Mouse (Mus musculus) hindbrain, embryonic 14.5 days (tissue): ENCODE results near the gene Izumo1r. TPM values are rescaled to one million over a fixed set of nuclear protein-coding genes. Genes with fewer than 3 reads are reported as not detected.

Experiments
- ATAC-seq: fragments of 200-750 bp; cut with Nextera tagmentation; 2 replicates; pipeline ENCODE4 v1.8.0; 2017; ENCODE audit warnings: moderate number of reproducible peaks, mild to moderate bottlenecking, moderate TSS enrichment, moderate library complexity; ENCODE audit not compliant: low FRiP score
- DNase-seq: peaks from one replicate; pipeline ENCODE4 v3.0.0-alpha.2; 2015; ENCODE audit warnings: low spot score
- H3K27ac ChIP-seq: fragments of 300-500 bp; sonication (generic); 2 replicates; pipeline ENCODE4 v1.5.1; 2014; ENCODE audit warnings: mild to moderate bottlenecking, moderate library complexity
- H3K27me3 ChIP-seq: fragments of 300-500 bp; sonication (generic); 2 replicates; pipeline ENCODE4 v1.6.1; 2014; ENCODE audit warnings: mild to moderate bottlenecking, low read length, mixed read lengths; ENCODE audit not compliant: control insufficient read depth, insufficient read depth
- H3K36me3 ChIP-seq: fragments of 300-500 bp; sonication (generic); replicated peaks from 2 replicates; pipeline ENCODE4 v1.6.1; 2014; ENCODE audit not compliant: control insufficient read depth, insufficient read depth
- H3K4me1 ChIP-seq: fragments of 300-500 bp; sonication (generic); replicated peaks from 2 replicates; pipeline ENCODE4 v1.6.1; 2014; ENCODE audit warnings: antibody characterized with exemption, low read length, mixed read lengths; ENCODE audit not compliant: control insufficient read depth, insufficient read depth
- H3K4me2 ChIP-seq: fragments of 300-500 bp; sonication (generic); replicated peaks from 2 replicates; pipeline ENCODE4 v1.6.1; 2014; ENCODE audit warnings: mild to moderate bottlenecking, moderate library complexity
- H3K4me3 ChIP-seq: fragments of 300-500 bp; sonication (generic); replicated peaks from 2 replicates; pipeline ENCODE4 v1.5.1; 2014; ENCODE audit warnings: mild to moderate bottlenecking, low read length
- H3K9ac ChIP-seq: fragments of 300-500 bp; sonication (generic); 2 replicates; pipeline ENCODE4 v1.6.1; 2014
- H3K9me3 ChIP-seq: fragments of 300-500 bp; sonication (generic); 2 replicates; pipeline ENCODE4 v1.6.1; 2016; ENCODE audit warnings: low read length; ENCODE audit not compliant: control insufficient read depth
- WGBS: fragments of 180-500 bp; shearing (Covaris S2); extraction: QIAGEN DNeasy Blood & Tissue Kit; methylation state at CpG from one replicate; pipeline ENCODE4 v1.1.7; 2014; 5-methylcytosine and 5-hydroxymethylcytosine counted together
- polyA plus RNA-seq: library from polyadenylated mRNA; unstranded; fragments of >200 nt; fragmentation: Nextera tagmentation; extraction: Ambion mirVana; gene quantifications from 2 replicates; pipeline ENCODE4 v1.2.1, GENCODE M21; 2014

Izumo1r gene
- polyA plus RNA-seq, 1 experiment from 2014 or later, result not detected

DNA sequence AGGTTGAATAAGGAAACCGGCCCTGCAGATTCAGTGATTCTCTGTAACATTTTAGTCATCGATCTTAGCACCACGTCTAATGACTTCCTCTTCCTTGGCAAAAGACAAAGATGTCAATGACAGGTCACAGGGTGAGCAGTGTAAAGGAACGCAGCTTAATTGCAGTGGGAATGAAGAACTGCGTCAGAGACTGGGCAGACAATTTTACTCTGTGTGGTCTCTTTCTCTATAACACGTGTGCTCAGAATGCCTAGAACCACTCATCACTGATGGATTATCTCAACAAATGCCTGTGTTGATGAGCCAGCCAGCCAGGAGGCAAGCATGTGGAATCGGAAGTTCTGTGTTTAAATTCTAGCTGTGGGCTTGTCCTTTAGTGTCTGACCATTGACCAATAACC is 28.2 kb upstream of the Izumo1r start:
- WGBS, result 69% methylated on average over 7 of the region's 7 CpGs
- ATAC-seq (no peak), DNase-seq (no peak)
- Histone ChIP-seq H3K27ac (no peak overlapping the region), H3K27me3 (no peaks in the 10 kb centered on the region), H3K36me3 (no peaks in the 10 kb centered on the region), H3K9ac (no peak overlapping the region), H3K4me2 (no peak overlapping the region), H3K4me1 (no peaks in the 10 kb centered on the region), H3K9me3 (no peaks in the 10 kb centered on the region), H3K4me3 (no peak overlapping the region)

- no peaks in the 10 kb centered on the region for H3K27me3 ChIP-seq
- no peak for DNase-seq
- 87% methylated on average over 8 of the region's 8 CpGs for WGBS
Observed at GRCm38 (mm10) chr9:14931211-14931610, 27.5 kb upstream of the Izumo1r start.

GRCm38 (mm10) chr9:14926593-14926992 is 22.8 kb upstream of the Izumo1r start:
- DNase-seq, result no peak
- no peak overlapping the region for H3K4me3 ChIP-seq
- no peak overlapping the region for H3K4me2 ChIP-seq
- no peak overlapping the region for H3K27ac ChIP-seq
- H3K36me3 ChIP-seq, result no peaks in the 10 kb centered on the region
- no peak overlapping the region for H3K9ac ChIP-seq
- no peaks in the 10 kb centered on the region for H3K9me3 ChIP-seq
- no peaks in the 10 kb centered on the region for H3K4me1 ChIP-seq
- ATAC-seq, result no peak
- H3K27me3 ChIP-seq, result no peaks in the 10 kb centered on the region
- 45% methylated on average over 1 of the region's 1 CpGs for WGBS

More at GRCm38 (mm10) chr9:14931211-14931610, 27.5 kb upstream of the Izumo1r start:
- Histone ChIP-seq H3K36me3 (no peaks in the 10 kb centered on the region), H3K4me2 (no peak overlapping the region), H3K9ac (no peak overlapping the region), H3K4me3 (no peak overlapping the region), H3K27ac (no peak overlapping the region), H3K9me3 (no peaks in the 10 kb centered on the region), H3K4me1 (no peaks in the 10 kb centered on the region)
- ATAC-seq, result no peak

- Histone ChIP-seq H3K4me3 (no peak overlapping the region), H3K9me3 (no peaks in the 10 kb centered on the region), H3K9ac (no peak overlapping the region), H3K27me3 (no peaks in the 10 kb centered on the region), H3K36me3 (no peaks in the 10 kb centered on the region), H3K4me1 (peaks cover 5% of the 10 kb centered on the region; the same call in 1 of the 2 replicates), H3K4me2 (no peak overlapping the region), H3K27ac (no peak overlapping the region)
- WGBS, result 69% methylated on average over 4 of the region's 4 CpGs
- DNase-seq (no peak), ATAC-seq (no peak)
Observed at GRCm38 (mm10) chr9:14923625-14924024, 19.9 kb upstream of the Izumo1r start.

GRCm38 (mm10) chr9:14921971-14922560 is 18.3 kb upstream of the Izumo1r start:
- no peak for ATAC-seq
- DNase-seq, result no peak

DNA sequence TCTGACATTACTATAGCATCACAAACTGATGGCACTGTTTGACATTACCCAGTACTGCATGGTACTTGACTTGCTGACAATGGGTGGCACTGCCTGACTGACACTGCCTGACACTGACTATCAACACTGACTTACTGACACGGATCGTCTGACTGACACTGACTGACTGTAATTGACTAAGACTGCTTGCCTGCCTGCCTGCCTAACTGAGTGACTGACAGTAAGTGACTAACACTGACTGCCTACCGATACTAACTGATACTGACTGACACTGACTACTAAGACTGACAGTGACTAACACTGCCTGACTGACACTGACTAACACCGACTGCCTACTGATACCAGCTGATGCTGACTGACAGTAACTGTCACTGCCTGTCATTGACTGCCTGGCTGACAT is 17.5 kb upstream of the Izumo1r start:
- no peak overlapping the region for H3K4me3 ChIP-seq
- no peak overlapping the region for H3K9ac ChIP-seq
- peaks cover 6% of the 10 kb centered on the region; the same call in 1 of the 2 replicates for H3K4me1 ChIP-seq
- DNase-seq, result no peak
- 53% methylated on average over 4 of the region's 4 CpGs for WGBS
- H3K36me3 ChIP-seq, result no peaks in the 10 kb centered on the region
- no peak overlapping the region for H3K4me2 ChIP-seq
- H3K27ac ChIP-seq, result no peak overlapping the region
- H3K9me3 ChIP-seq, result no peaks in the 10 kb centered on the region
- no peaks in the 10 kb centered on the region for H3K27me3 ChIP-seq
- no peak; the same call in 1 of the 2 replicates for ATAC-seq

More at GRCm38 (mm10) chr9:14921971-14922560, 18.3 kb upstream of the Izumo1r start:
- no peak overlapping the region for H3K4me3 ChIP-seq
- peaks cover 6% of the 10 kb centered on the region; the same call in 1 of the 2 replicates for H3K4me1 ChIP-seq
- no peaks in the 10 kb centered on the region for H3K36me3 ChIP-seq
- no peak overlapping the region for H3K27ac ChIP-seq
- no peaks in the 10 kb centered on the region for H3K9me3 ChIP-seq
- H3K4me2 ChIP-seq, result no peak overlapping the region
- WGBS, result 21% methylated on average over 1 of the region's 1 CpGs
- H3K27me3 ChIP-seq, result no peaks in the 10 kb centered on the region
- H3K9ac ChIP-seq, result no peak overlapping the region

- WGBS, result 76% methylated on average over 4 of the region's 4 CpGs
- DNase-seq (no peak), ATAC-seq (no peak)
- Histone ChIP-seq H3K4me1 (peaks cover 6% of the 10 kb centered on the region; the same call in 1 of the 2 replicates), H3K4me3 (no peak overlapping the region), H3K36me3 (no peaks in the 10 kb centered on the region), H3K27me3 (no peaks in the 10 kb centered on the region), H3K4me2 (no peak overlapping the region), H3K27ac (no peak overlapping the region), H3K9ac (no peak overlapping the region), H3K9me3 (no peaks in the 10 kb centered on the region)
Observed at GRCm38 (mm10) chr9:14920608-14921007, 16.9 kb upstream of the Izumo1r start.

GRCm38 (mm10) chr9:14918825-14919668 is 15.3 kb upstream of the Izumo1r start:
- no peak; the same call in 1 of the 2 replicates for ATAC-seq
- H3K4me2 ChIP-seq, result no peak overlapping the region
- WGBS, result 53% methylated on average over 5 of the region's 5 CpGs
- H3K36me3 ChIP-seq, result no peaks in the 10 kb centered on the region
- no peaks in the 10 kb centered on the region for H3K27me3 ChIP-seq
- no peak overlapping the region for H3K4me3 ChIP-seq
- peaks cover 6% of the 10 kb centered on the region; the same call in 1 of the 2 replicates for H3K4me1 ChIP-seq
- no peaks in the 10 kb centered on the region for H3K9me3 ChIP-seq
- H3K27ac ChIP-seq, result no peak overlapping the region
- H3K9ac ChIP-seq, result no peak overlapping the region
- no peak for DNase-seq

DNA sequence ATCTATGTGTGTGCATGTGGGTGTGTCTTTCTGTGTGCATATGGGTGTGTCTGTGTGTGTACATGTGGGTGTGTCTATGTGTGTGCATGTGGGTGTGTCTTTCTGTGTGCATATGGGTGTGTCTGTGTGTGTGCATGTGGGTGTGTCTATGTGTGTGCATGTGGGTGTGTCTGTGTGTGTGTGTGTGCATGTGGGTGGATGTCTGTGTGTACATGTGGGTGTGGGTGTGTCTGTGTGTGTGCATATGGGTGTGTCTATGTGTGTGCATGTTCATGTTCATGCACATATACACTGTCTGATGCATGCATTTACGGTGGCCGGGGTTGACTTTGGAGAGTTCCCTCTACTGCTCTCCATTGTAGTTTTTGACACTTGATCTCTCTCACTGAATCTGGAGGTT is 13.9 kb upstream of the Izumo1r start:
- peak; percentile 27; the same call in 1 of the 2 replicates for ATAC-seq
- H3K4me1 ChIP-seq, result peaks cover 6% of the 10 kb centered on the region; the same call in 1 of the 2 replicates

More for the DNA sequence above, 13.9 kb upstream of the Izumo1r start:
- H3K4me2 ChIP-seq, result no peak overlapping the region
- no peaks in the 10 kb centered on the region for H3K9me3 ChIP-seq
- WGBS, result 92% methylated on average over 2 of the region's 2 CpGs
- no peaks in the 10 kb centered on the region for H3K36me3 ChIP-seq
- no peak overlapping the region for H3K27ac ChIP-seq
- DNase-seq, result no peak
- H3K27me3 ChIP-seq, result no peaks in the 10 kb centered on the region
- H3K4me3 ChIP-seq, result no peak overlapping the region
- no peak overlapping the region for H3K9ac ChIP-seq
